Mouse (Mus musculus) CH12.LX (cell line): ENCODE measurements at regions not wholly inside any gene's neighbourhood (a gene's known extent, or its start where the extent isn't known, plus 50 kb on each side); places are given as distances from the start of the nearest gene placed in this dataset.

Source experiments
- DNase-seq: peaks from one replicate; pipeline ENCODE4 v3.0.0-alpha.2; 2013; ENCODE audit errors: extremely low read depth
- H3K27ac ChIP-seq: 2 replicates; pipeline ENCODE4 v1.5.1; 2012; ENCODE audit warnings: low read depth, mild to moderate bottlenecking, control low read depth, moderate library complexity; ENCODE audit not compliant: insufficient read depth
- H3K27me3 ChIP-seq: replicated peaks from 2 replicates; pipeline ENCODE3; 2012; ENCODE audit warnings: inconsistent platforms
- H3K36me3 ChIP-seq, 2 experiments: replicated peaks in 1 of 2; 2 replicates each; pipeline versions ENCODE3 to v1.6.1; 2012; ENCODE audit warnings: inconsistent platforms in 1 of 2, low read length in 1 of 2, mild to moderate bottlenecking in 1 of 2, mixed read lengths in 1 of 2, moderate library complexity in 1 of 2; ENCODE audit not compliant: control insufficient read depth in 1 of 2, insufficient read depth in 1 of 2
- H3K4me1 ChIP-seq, 2 experiments: 2 replicates each; pipeline ENCODE4 v1.6.1; 2012; ENCODE audit warnings: inconsistent platforms in 1 of 2, moderate library complexity in 1 of 2; ENCODE audit not compliant: insufficient read depth in 2 of 2, control insufficient read depth in 1 of 2
- H3K4me2 ChIP-seq: 2 replicates; pipeline ENCODE4 v1.6.1; 2012; ENCODE audit warnings: low read depth, mild to moderate bottlenecking, control low read depth; ENCODE audit not compliant: poor library complexity, insufficient read depth, severe bottlenecking
- H3K4me3 ChIP-seq, 3 experiments: fragments of 150-350 bp in 1 of 3; sonication (generic) in 1 of 3; replicated peaks in 1 of 3; 2 replicates each; pipeline versions ENCODE3 to v1.5.1; 2011 to 2012; ENCODE audit warnings: low read depth in 2 of 3, low read length in 2 of 3, mild to moderate bottlenecking in 2 of 3, moderate library complexity in 2 of 3, control low read depth in 1 of 3, improper control_type of control experiment in 1 of 3, inconsistent platforms in 1 of 3, mixed read lengths in 1 of 3; ENCODE audit not compliant: poor library complexity in 1 of 3
- H3K79me2 ChIP-seq: replicated peaks from 2 replicates; pipeline ENCODE4 v1.6.1; 2012; ENCODE audit warnings: mild to moderate bottlenecking, moderate library complexity; ENCODE audit not compliant: control insufficient read depth, poor library complexity, insufficient read depth, severe bottlenecking; ENCODE audit errors: extremely low read depth
- H3K9ac ChIP-seq: 2 replicates; pipeline ENCODE4 v1.6.1; 2012; ENCODE audit warnings: low read depth, mild to moderate bottlenecking, control low read depth, moderate library complexity; ENCODE audit not compliant: insufficient read depth
- H3K9me3 ChIP-seq: replicated peaks from 2 replicates; pipeline ENCODE3; 2012; ENCODE audit warnings: low read length, inconsistent platforms, mixed read lengths
- ETS1 ChIP-seq: conservative IDR thresholded peaks from 2 replicates; pipeline ENCODE4 v1.6.1; 2012; ENCODE audit warnings: low read depth, mild to moderate bottlenecking, inconsistent platforms, low read length, improper control_type of control experiment, moderate library complexity
- JUN ChIP-seq: IDR thresholded peaks from 2 replicates; pipeline ENCODE4 v1.6.1; 2011; ENCODE audit warnings: low read depth, mild to moderate bottlenecking, low read length, improper control_type of control experiment, moderate library complexity; ENCODE audit not compliant: insufficient read depth
- MAFK ChIP-seq: IDR thresholded peaks from 2 replicates; pipeline ENCODE4 v1.6.1; 2011; ENCODE audit warnings: low read length, improper control_type of control experiment; ENCODE audit not compliant: insufficient replicate concordance
- MYC ChIP-seq: IDR thresholded peaks from 2 replicates; pipeline ENCODE4 v1.6.1; 2011; ENCODE audit warnings: low read depth, mild to moderate bottlenecking, improper control_type of control experiment, low read length
- NELFE ChIP-seq: IDR thresholded peaks from 2 replicates; pipeline ENCODE4 v1.6.1; 2011; ENCODE audit warnings: low read depth, low read length, improper control_type of control experiment
- NRF1 ChIP-seq: IDR thresholded peaks from 2 replicates; pipeline ENCODE4 v1.6.1; 2014; ENCODE audit warnings: low read depth, mild to moderate bottlenecking, inconsistent platforms, low read length, improper control_type of control experiment, moderate library complexity
- PAX5 ChIP-seq: IDR thresholded peaks from 2 replicates; pipeline ENCODE4 v1.6.1; 2012; ENCODE audit warnings: low read length, inconsistent platforms, mixed read lengths
- POLR2A ChIP-seq: IDR thresholded peaks from 2 replicates; pipeline ENCODE4 v1.6.1; 2011; ENCODE audit warnings: low read depth, mild to moderate bottlenecking, improper control_type of control experiment, low read length
- SIN3A ChIP-seq: IDR thresholded peaks from 2 replicates; pipeline ENCODE4 v1.6.1; 2012; ENCODE audit warnings: low read length, improper control_type of control experiment, inconsistent platforms
- TBP ChIP-seq: conservative IDR thresholded peaks from 2 replicates; pipeline ENCODE4 v1.6.1; 2011; ENCODE audit warnings: low read depth, low read length, improper control_type of control experiment
- TCF12 ChIP-seq: IDR thresholded peaks from 2 replicates; pipeline ENCODE4 v1.6.1; 2014; ENCODE audit warnings: low read depth, mild to moderate bottlenecking, inconsistent platforms, low read length, improper control_type of control experiment
- UBTF ChIP-seq: IDR thresholded peaks from 2 replicates; pipeline ENCODE4 v1.6.1; 2012; ENCODE audit warnings: low read depth, mild to moderate bottlenecking, inconsistent platforms, low read length, improper control_type of control experiment, moderate library complexity
- USF1 ChIP-seq: IDR thresholded peaks from 2 replicates; pipeline ENCODE4 v1.6.1; 2014; ENCODE audit warnings: low read depth, mild to moderate bottlenecking, inconsistent platforms, low read length, improper control_type of control experiment
- USF2 ChIP-seq: conservative IDR thresholded peaks from 2 replicates; pipeline ENCODE4 v1.6.1; 2011; ENCODE audit warnings: low read depth, low read length, improper control_type of control experiment
- ZKSCAN1 ChIP-seq: IDR thresholded peaks from 2 replicates; pipeline ENCODE4 v1.6.1; 2012; ENCODE audit warnings: low read depth, inconsistent platforms, low read length, improper control_type of control experiment, borderline replicate concordance
- ZMIZ1 ChIP-seq: IDR thresholded peaks from 2 replicates; pipeline ENCODE4 v1.6.1; 2012; ENCODE audit warnings: low read depth, mild to moderate bottlenecking, inconsistent platforms, low read length, improper control_type of control experiment
- ZNF384 ChIP-seq: IDR thresholded peaks from 2 replicates; pipeline ENCODE4 v1.6.1; 2012; ENCODE audit warnings: low read depth, low read length, improper control_type of control experiment, inconsistent platforms
- dilution Hi-C: fragments of 300-500 bp; cut with MboI; formaldehyde crosslinking; loops from 2 replicates; pipeline ENCODE4 v1.14.3; 2020; ENCODE audit warnings: low sequenced_read_pairs; ENCODE audit not compliant: extremely low pct_unique_long_range_greater_than_20kb, extremely low pct_ligation_motif_present
- in situ Hi-C: fragments of 300-500 bp; cut with MboI; formaldehyde crosslinking; loops from 3 replicates; pipeline ENCODE4 v1.14.3; 2019; ENCODE audit warnings: low sequenced_read_pairs, low pct_ligation_motif_present, low pct_unique_long_range_greater_than_20kb, mixed read lengths

DNA sequence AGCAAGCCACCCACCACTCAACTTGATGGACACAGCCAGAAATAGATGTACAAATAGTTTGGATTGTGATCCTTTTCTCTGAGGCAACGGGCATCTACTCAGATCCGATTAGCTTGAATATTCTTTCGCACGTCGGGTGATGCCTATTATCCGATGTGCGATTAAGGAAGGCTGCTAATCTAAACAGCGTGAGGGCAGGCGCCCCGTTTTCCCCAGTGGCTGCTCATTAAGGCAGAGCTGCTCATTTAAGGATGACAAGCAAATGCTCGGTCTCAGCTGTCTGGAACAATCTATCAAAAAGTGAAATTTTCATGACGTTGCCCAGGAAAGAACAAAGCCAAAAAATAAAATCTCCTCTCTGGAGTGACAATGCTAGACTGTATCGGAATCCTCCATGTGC lies 348.1 kb upstream of the Tbx3 start:
- H3K79me2 ChIP-seq, result no peaks in the 10 kb centered on the region
- dilution Hi-C loops, result no loop called here
- no peak for DNase-seq
- peaks cover 94% of the 10 kb centered on the region for H3K9me3 ChIP-seq
- no peak overlapping the region for H3K9ac ChIP-seq
- H3K4me3 ChIP-seq, result no peak overlapping the region
- no peaks in the 10 kb centered on the region; a peak in 1 of 4 replicates for H3K4me1 ChIP-seq
- no peak overlapping the region for H3K27ac ChIP-seq
- H3K36me3 ChIP-seq, result no peaks in the 10 kb centered on the region
- TF ChIP-seq PAX5 (no peak), USF1 (no peak), TBP (no peak), MYC (no peak)
- TF ChIP-seq, all 38 proteins: peak for 0
- Histone ChIP-seq H3K27me3 (no peaks in the 10 kb centered on the region), H3K4me2 (no peak overlapping the region)
- in situ Hi-C loops, result no loop called here

DNA sequence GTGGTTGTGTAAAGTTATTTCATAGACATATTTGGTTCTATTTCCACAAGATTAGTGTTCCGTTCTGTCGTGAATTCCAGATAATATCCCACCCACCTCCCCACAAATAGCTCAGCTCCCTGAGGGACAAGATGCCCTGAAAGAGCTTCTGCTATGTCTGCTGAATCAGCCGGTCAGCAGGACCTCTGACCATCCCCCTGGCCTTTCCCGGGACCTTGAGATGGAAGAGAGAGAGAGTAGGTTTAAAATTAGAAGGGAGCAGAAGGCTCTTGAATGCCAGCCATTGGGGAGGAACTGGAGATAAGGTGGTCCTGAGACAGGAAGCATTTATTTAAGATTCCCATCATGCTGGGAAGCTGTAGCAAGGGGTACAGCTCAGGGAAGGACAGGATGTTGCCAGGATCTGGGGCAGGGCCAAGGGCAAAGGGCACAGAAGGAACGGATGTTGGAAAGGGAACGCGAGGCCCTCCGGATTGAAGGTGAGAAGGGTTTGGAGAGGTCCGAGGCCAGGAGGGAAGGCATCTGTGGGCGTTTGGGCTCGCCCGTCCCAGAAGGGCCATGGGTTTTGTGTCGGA lies 344.7 kb upstream of the Tbx3 start:
- in situ Hi-C loops, result no loop called here
- dilution Hi-C loops, result no loop called here
- H3K79me2 ChIP-seq, result no peaks in the 10 kb centered on the region

DNA sequence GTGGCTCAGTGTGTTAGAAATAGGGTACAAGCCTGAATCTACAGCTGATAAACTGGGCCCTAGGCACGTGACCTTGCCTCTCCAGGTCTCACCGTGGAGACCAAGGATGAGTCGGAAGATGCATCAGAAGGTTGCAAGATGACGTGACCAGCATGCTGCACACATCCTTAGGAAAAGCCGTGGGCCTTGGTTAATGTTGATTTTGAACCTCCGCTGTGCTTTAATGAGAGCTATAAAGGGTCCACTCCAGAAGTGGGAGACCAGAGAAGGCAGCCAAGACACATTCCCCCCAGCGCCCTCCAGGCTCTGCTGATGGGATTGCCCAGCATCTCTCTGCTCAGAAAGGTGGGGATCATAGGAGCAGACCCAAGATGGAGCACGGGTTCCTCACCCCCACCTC lies 343.6 kb upstream of the Tbx3 start:
- H3K4me2 ChIP-seq, result no peak overlapping the region
- H3K27ac ChIP-seq, result no peak overlapping the region
- H3K79me2 ChIP-seq, result no peaks in the 10 kb centered on the region
- dilution Hi-C loops (no loop called here), in situ Hi-C loops (no loop called here)
- no peaks in the 10 kb centered on the region for H3K4me1 ChIP-seq
- H3K27me3 ChIP-seq, result no peaks in the 10 kb centered on the region
- H3K9ac ChIP-seq, result no peak overlapping the region
- H3K4me3 ChIP-seq, result no peak overlapping the region
- TF ChIP-seq NELFE (no peak), MAFK (no peak), TCF12 (no peak), JUN (no peak), USF2 (no peak), ZKSCAN1 (no peak), POLR2A (no peak), USF1 (no peak), ETS1 (no peak), ZMIZ1 (no peak)
- H3K9me3 ChIP-seq, result peaks cover 95% of the 10 kb centered on the region
- DNase-seq, result no peak
- H3K36me3 ChIP-seq, result no peaks in the 10 kb centered on the region

More for the DNA sequence above, 344.7 kb upstream of the Tbx3 start:
- H3K36me3 ChIP-seq, result no peaks in the 10 kb centered on the region
- no peaks in the 10 kb centered on the region for H3K4me1 ChIP-seq
- DNase-seq, result no peak
- H3K27ac ChIP-seq, result no peak overlapping the region
- no peak overlapping the region for H3K4me3 ChIP-seq
- H3K9ac ChIP-seq, result no peak overlapping the region
- no peak overlapping the region for H3K4me2 ChIP-seq
- peaks cover 97% of the 10 kb centered on the region for H3K9me3 ChIP-seq
- TF ChIP-seq NELFE (no peak), ZNF384 (no peak), NRF1 (no peak), SIN3A (no peak), UBTF (no peak)
- H3K27me3 ChIP-seq, result no peaks in the 10 kb centered on the region
